Mouse (Mus musculus): ENCODE measurements around the gene Ppm1f. TPM values are rescaled to one million over a fixed set of nuclear protein-coding genes. Genes with fewer than 3 reads are reported as not detected.
"Not testable (repeated sequence)": the region's sequence is repeated elsewhere in the genome, so short reads cannot be mapped to it uniquely, and the experiment has no call there.

Gene Ppm1f
- polyA plus RNA-seq, 1 experiment from 2014 or later: 17.9 TPM

DNA sequence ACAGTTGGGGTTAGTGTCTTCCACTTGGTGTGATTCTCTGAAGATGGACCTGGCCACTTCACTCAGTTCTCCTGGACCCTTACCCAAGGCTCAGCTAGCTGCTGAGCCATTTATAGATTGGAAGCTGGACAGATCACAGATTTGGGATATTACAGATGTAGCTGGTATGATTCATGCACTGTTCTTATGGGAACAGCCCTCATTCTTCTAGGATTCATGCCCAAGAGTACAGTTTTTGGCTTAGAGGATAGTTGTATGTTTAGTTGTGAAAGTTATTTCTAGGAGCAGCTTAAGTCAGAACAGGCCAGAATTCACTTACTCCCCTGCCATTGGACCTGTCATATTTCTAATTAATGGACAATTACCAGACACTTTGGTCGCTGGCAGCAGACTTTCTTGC, 17.2 kb downstream of the Ppm1f start:
- H3K9me3 ChIP-seq: no peaks in the 10 kb centered on the region
- no peak overlapping the region for H3K4me2 ChIP-seq
- no peak overlapping the region for H3K27ac ChIP-seq
- no peaks in the 10 kb centered on the region for H3K4me1 ChIP-seq
- no peak overlapping the region for H3K9ac ChIP-seq
- H3K36me3 ChIP-seq: peaks cover 44% of the 10 kb centered on the region
- no peak overlapping the region for H3K4me3 ChIP-seq (replicated peaks)
- no peak for ATAC-seq (ENCODE audit: insufficient read depth, low FRiP score, low read depth)
- H3K27me3 ChIP-seq (replicated peaks): no peaks in the 10 kb centered on the region
- WGBS: 56% methylated on average over 1 of the region's 1 CpGs

DNA sequence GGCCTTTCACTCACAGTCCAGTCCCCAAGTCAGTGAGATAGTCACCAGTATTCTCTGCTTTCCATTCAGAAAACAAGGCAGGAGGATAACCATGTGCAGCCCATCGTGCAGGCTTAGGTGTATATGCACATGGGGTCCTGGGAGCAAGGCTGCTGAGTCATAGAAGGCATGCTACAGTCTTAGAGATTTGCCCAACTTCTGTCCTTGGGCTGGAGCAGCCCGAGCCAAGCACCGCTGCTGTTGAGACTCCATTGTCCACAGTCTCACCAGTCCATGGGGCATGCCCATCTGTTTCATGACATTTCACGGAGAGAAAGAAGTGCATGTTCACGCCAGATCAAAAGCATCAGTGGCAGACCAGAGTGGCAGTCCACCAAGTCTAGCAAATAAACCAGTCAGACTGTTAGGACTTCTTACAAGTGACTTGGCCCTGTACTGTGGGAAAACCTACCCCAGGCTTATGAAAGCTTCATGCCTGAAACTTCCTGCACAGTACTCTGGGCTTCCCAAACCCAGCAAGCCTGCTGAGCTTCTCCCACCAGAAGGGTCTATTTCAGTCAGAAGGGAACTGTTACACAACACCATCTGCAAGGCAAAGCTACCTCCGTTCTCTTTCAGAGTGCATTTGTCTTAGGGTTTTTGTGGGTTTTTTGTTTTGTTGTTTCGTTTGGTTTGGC, 22.3 kb downstream of the Ppm1f start:
- Histone ChIP-seq H3K9me3 (no peaks in the 10 kb centered on the region), H3K27ac (no peak overlapping the region), H3K9ac (no peak overlapping the region), H3K4me3 (replicated peaks) (no peak overlapping the region), H3K4me1 (no peaks in the 10 kb centered on the region), H3K4me2 (no peak overlapping the region), H3K36me3 (peaks cover 43% of the 10 kb centered on the region), H3K27me3 (replicated peaks) (no peaks in the 10 kb centered on the region)
- WGBS: 90% methylated on average over 7 of the region's 7 CpGs
- ATAC-seq (ENCODE audit: insufficient read depth, low FRiP score, low read depth): no peak

DNA sequence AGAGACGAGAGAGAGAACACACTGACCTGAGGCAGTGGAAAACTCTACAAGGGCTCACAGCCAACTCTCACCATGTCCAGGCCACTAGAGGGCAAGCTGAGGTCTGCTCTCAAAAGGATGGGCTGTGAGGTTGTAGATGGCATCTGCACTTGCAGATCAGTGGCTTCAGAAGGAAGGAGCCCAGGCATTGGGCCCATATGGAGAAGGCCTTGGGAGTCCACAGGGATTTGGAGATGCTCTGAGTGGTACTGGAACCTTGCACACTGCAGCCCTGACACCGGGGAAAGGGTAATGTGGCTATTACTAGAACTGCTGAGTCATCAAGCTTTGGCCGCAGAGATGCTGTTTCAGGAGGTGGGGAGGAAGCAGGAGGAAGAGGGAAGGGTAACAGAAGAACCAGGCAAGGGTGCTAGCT, 24.8 kb downstream of the Ppm1f start:
- Histone ChIP-seq H3K36me3 (peaks cover 33% of the 10 kb centered on the region), H3K4me2 (no peak overlapping the region)

DNA sequence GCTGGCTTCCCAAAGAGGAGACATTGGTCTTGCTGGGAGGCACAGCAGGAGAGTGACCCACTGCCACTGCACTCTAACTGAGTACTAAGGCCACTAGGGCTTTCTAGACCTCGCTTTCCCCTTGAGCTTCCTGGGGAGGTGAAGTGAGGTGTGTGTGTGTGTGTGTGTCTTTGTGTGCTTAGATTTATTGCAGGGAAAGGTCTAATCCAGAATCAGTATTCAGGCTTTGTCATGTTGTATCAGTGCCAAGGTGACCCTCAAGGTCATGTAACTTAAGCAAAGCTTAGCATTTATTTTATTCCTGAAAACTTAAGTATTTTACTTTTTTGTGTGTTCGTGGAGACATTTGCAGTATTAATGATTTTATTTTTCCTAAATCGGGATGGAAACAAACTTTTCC, 28.2 kb downstream of the Ppm1f start:
- 0 out of 2 replicates have a peak, but pooled peaks cover 18% of the 10 kb centered on the region for H3K36me3 ChIP-seq
- WGBS: 91% methylated on average over 3 of the region's 3 CpGs

More for the DNA sequence above, 24.8 kb downstream of the Ppm1f start:
- no peak overlapping the region for H3K4me3 ChIP-seq (replicated peaks)
- ATAC-seq (ENCODE audit: insufficient read depth, low FRiP score, low read depth): no peak
- H3K9ac ChIP-seq: no peak overlapping the region
- H3K9me3 ChIP-seq: no peaks in the 10 kb centered on the region
- no peaks in the 10 kb centered on the region for H3K27me3 ChIP-seq (replicated peaks)
- no peak overlapping the region for H3K27ac ChIP-seq
- 67% methylated on average over 3 of the region's 3 CpGs for WGBS
- H3K4me1 ChIP-seq: no peaks in the 10 kb centered on the region

DNA sequence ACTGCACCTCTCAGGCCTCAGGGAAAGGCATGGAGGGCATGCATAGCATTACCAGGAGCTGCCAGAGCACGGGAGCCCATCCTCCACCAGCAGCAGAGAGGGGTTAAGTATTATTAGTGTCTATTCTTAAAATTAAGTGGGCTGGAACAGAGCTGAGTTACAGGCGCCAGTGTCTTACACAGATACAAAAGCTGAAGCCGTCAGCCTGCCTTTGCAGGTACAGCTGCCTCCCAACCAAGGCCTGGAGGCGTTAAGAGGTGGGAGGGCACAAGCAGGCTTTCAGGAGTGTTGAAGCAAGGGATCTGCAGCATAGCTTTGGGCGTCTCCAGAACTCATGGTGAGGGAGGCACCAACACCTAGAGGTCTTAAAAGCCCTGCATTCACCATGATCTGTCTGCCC, 30.3 kb downstream of the Ppm1f start:
- Histone ChIP-seq H3K27ac (no peak overlapping the region), H3K36me3 (0 out of 2 replicates have a peak, but pooled peaks cover 7% of the 10 kb centered on the region), H3K4me3 (replicated peaks) (no peak overlapping the region), H3K27me3 (replicated peaks) (no peaks in the 10 kb centered on the region), H3K4me1 (no peaks in the 10 kb centered on the region), H3K9me3 (no peaks in the 10 kb centered on the region), H3K9ac (no peak overlapping the region), H3K4me2 (no peak overlapping the region)
- no peak for ATAC-seq (ENCODE audit: insufficient read depth, low FRiP score, low read depth)
- 74% methylated on average over 5 of the region's 5 CpGs for WGBS

More for the DNA sequence above, 28.2 kb downstream of the Ppm1f start:
- no peaks in the 10 kb centered on the region for H3K9me3 ChIP-seq
- H3K27me3 ChIP-seq (replicated peaks): no peaks in the 10 kb centered on the region
- no peak overlapping the region for H3K4me2 ChIP-seq
- H3K27ac ChIP-seq: no peak overlapping the region
- ATAC-seq (ENCODE audit: insufficient read depth, low FRiP score, low read depth): no peak
- no peak overlapping the region for H3K9ac ChIP-seq
- no peaks in the 10 kb centered on the region for H3K4me1 ChIP-seq
- no peak overlapping the region for H3K4me3 ChIP-seq (replicated peaks)

DNA sequence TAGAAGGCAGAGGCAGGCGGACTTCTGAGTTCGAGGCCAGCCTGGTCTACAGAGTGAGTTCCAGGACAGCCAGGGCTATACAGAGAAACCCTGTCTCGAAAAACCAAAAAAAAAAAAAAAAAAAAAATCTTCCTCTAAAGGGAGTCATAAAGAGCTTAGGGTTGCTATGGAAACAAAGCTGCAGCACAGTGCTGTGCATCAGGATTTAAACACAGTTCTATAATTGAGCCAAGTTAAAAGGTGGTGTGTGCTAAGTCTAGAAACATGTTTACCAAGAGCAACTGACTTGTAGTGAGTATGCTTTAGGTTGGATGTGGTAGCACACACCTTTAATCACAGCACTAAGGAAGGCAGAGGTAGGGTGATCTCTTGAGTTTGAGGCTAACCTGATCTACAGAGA, 32.6 kb downstream of the Ppm1f start:
- not testable (repeated sequence) for H3K4me1 ChIP-seq; H3K9ac ChIP-seq; H3K4me3 ChIP-seq (replicated peaks); ATAC-seq (ENCODE audit: insufficient read depth, low FRiP score, low read depth); H3K4me2 ChIP-seq; H3K27me3 ChIP-seq (replicated peaks); H3K36me3 ChIP-seq; H3K9me3 ChIP-seq; H3K27ac ChIP-seq
- 86% methylated on average over 3 of the region's 3 CpGs for WGBS

DNA sequence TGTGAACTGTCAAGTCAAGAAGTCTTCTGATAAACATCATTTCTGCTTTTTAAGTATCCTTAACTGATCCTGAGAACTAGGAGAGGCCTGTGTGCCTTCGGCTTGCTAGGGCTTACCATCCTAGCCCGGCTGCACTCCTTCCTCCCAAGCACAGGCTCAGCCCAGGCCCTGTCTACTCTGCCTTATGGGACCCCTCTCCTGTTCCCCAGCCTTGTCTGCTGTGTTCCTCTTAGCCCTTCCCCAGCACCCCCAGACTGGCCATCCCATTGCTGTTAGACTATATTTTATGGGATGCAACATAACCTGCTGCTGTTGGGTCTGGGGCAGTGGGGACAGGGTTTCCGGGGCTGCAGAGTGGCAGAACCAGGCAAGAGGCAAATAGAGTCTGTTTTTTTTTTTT, 34.1 kb downstream of the Ppm1f start:
- WGBS: 85% methylated on average over 3 of the region's 3 CpGs
- Histone ChIP-seq H3K27me3 (replicated peaks) (no peaks in the 10 kb centered on the region), H3K9me3 (no peaks in the 10 kb centered on the region), H3K4me1 (no peaks in the 10 kb centered on the region), H3K9ac (no peak overlapping the region), H3K4me2 (no peak overlapping the region), H3K4me3 (replicated peaks) (no peak overlapping the region), H3K36me3 (no peaks in the 10 kb centered on the region), H3K27ac (no peak overlapping the region)
- no peak for ATAC-seq (ENCODE audit: insufficient read depth, low FRiP score, low read depth)

DNA sequence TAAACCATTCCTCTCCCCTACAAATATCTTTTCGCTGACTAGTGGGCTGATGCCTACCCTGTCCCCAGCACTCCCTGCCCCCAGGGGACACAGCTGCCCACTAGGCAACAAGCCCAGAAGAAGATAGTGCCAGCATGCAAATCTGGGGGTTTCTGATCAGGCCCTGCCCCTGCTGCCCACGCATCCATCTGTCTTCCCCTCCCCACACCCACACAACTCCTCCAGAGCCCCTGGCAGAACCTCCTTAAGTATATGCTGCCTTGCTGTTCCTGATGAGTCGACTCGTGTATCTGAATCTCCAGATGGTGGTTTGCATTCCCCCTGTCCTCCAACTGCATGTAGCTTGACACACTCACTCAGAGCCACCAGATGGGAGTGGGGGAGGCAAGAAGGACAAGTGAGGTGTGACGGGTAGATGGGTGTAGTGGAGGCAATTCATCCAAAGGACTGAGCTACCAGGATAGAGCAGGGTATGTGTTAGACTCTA, 34.6 kb downstream of the Ppm1f start:
- WGBS: 68% methylated on average over 5 of the region's 5 CpGs
- Histone ChIP-seq H3K4me2 (no peak overlapping the region), H3K4me1 (no peaks in the 10 kb centered on the region), H3K9me3 (no peaks in the 10 kb centered on the region), H3K4me3 (replicated peaks) (no peak overlapping the region), H3K36me3 (no peaks in the 10 kb centered on the region), H3K9ac (no peak overlapping the region), H3K27ac (no peak overlapping the region), H3K27me3 (replicated peaks) (no peaks in the 10 kb centered on the region)
- ATAC-seq (ENCODE audit: insufficient read depth, low FRiP score, low read depth): no peak

DNA sequence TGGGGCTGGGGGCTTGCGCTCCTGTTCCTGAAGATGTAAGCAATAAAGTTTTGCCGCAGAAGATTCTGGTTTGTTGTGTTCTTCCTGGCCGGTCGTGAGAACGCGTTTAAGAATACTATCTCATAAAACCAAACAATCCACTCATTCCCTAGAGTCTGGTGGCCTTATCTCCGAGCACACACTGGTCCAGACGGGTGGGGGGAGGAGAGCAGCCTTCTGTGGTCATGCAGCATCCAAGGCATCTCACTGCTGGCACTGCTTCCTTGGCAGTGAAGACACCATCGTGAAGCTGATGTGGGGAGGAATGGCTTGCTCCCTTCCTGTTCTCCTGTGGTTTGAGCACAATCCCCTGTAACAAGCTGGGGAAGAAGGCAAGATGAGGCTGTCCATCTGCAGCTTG, 43.3 kb downstream of the Ppm1f start:
- Histone ChIP-seq H3K4me2 (no peak overlapping the region), H3K4me1 (no peaks in the 10 kb centered on the region), H3K27ac (no peak overlapping the region), H3K4me3 (replicated peaks) (no peak overlapping the region), H3K36me3 (no peaks in the 10 kb centered on the region), H3K27me3 (replicated peaks) (no peaks in the 10 kb centered on the region), H3K9ac (no peak overlapping the region), H3K9me3 (no peaks in the 10 kb centered on the region)
- 95% methylated on average over 9 of the region's 9 CpGs for whole genome bisulfite sequencing
- no peak for ATAC-seq (ENCODE audit: insufficient read depth, low FRiP score, low read depth)

DNA sequence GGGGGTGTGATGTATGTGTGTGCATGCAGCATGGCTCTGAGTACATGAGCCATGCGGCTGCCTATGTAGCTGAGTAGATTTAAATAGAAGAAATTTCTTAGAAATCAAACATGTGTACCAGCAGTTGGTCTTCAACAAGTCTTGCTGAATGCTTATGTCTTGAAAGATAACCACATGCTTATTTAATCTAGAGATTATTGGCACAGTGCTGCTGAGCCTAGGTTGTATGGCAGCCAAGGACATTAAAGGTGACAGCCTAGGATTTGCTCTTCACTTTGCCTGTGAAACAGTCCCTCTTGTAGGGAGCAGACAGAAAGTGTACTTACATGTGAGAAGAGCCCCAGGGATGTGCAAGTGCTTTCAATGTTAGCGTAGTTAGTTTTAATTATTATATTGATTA, 44.8 kb downstream of the Ppm1f start:
- Histone ChIP-seq H3K27ac (no peak overlapping the region), H3K4me2 (no peak overlapping the region), H3K4me3 (replicated peaks) (no peak overlapping the region), H3K9me3 (no peaks in the 10 kb centered on the region), H3K4me1 (no peaks in the 10 kb centered on the region), H3K36me3 (no peaks in the 10 kb centered on the region), H3K9ac (no peak overlapping the region), H3K27me3 (replicated peaks) (no peaks in the 10 kb centered on the region)
- ATAC-seq (ENCODE audit: insufficient read depth, low FRiP score, low read depth): no peak
- WGBS: 91% methylated on average over 2 of the region's 2 CpGs

DNA sequence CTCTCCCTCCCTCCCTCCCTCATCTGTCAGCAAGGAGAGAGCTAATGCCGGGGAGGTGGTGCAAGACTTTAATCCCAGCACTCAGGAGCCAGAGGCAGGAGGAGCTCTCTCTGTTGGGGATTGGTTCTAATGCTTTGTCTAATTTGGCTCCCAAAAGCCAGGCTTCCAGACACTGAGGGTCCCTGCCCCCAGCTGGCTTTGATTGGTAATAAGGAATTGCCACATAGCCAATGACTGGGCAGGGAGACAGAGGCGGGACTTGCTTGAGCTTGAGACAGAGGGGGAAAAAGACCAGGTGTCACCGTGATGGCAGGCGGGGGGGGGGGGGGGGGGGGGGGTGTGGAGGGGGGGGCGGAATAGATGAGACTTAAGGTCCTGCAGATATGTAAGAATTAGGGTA, 62.3 kb downstream of the Ppm1f start:
- Histone ChIP-seq H3K4me2 (no peak overlapping the region), H3K4me1 (no peaks in the 10 kb centered on the region), H3K9ac (no peak overlapping the region), H3K36me3 (no peaks in the 10 kb centered on the region), H3K27me3 (replicated peaks) (no peaks in the 10 kb centered on the region), H3K27ac (no peak overlapping the region), H3K9me3 (no peaks in the 10 kb centered on the region), H3K4me3 (replicated peaks) (no peak overlapping the region)
- 11% methylated on average over 3 of the region's 5 CpGs for WGBS
- ATAC-seq (ENCODE audit: insufficient read depth, low FRiP score, low read depth): no peak

DNA sequence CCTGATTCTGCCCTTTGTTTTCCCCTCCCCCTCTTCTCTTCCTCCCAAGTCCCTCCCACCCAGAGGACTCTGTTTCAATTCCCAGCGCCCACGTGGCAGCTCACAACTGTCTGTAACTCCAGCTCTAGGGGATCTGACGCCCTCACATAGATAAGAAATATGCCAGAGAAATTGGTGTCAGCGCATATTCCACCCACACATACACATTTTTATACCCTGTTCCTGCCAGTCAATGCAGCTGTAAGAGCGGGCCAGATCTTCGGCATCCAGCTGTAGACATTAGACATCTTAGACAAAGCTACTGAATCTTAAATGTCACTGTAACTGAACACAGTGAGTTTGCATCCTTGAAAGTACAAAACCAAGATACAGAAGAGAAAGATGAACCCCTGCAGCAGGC, 63.6 kb downstream of the Ppm1f start:
- no peak for ATAC-seq (ENCODE audit: insufficient read depth, low FRiP score, low read depth)
- Histone ChIP-seq H3K9me3 (no peaks in the 10 kb centered on the region), H3K9ac (no peak overlapping the region), H3K27me3 (replicated peaks) (no peaks in the 10 kb centered on the region), H3K36me3 (no peaks in the 10 kb centered on the region), H3K27ac (no peak overlapping the region), H3K4me1 (no peaks in the 10 kb centered on the region), H3K4me3 (replicated peaks) (no peak overlapping the region), H3K4me2 (no peak overlapping the region)
- 88% methylated on average over 6 of the region's 6 CpGs for WGBS

DNA sequence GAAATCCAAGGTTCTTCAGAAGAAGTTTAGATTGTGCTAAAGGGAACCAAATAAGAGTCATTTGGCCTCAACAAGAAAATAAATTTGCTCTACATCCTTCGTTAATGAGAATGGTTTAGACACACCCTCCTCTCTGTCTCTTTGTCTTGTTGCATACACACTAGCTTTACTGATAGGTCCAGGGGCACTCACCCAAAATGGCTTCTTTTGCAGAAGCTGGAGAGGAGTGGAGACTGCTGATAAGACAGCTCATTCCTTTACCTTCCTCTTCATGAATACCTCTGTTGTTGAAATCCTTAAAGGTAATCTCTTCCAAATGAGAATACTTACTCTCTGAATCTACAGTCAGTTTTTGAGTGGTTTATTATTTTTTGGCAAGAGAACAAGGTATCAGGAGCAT, 68.9 kb downstream of the Ppm1f start:
- ATAC-seq (ENCODE audit: insufficient read depth, low FRiP score, low read depth): no peak
- no peaks in the 10 kb centered on the region for H3K27me3 ChIP-seq (replicated peaks)
- H3K36me3 ChIP-seq: no peaks in the 10 kb centered on the region
- no peaks in the 10 kb centered on the region for H3K9me3 ChIP-seq
- 57% methylated on average over 1 of the region's 1 CpGs for WGBS
- no peak overlapping the region for H3K4me3 ChIP-seq (replicated peaks)
- no peak overlapping the region for H3K4me2 ChIP-seq
- H3K9ac ChIP-seq: no peak overlapping the region
- H3K4me1 ChIP-seq: no peaks in the 10 kb centered on the region
- no peak overlapping the region for H3K27ac ChIP-seq

All from stomach, embryonic 15.5 days (tissue).